Mouse (Mus musculus): ENCODE data around the gene Tab1. TPM values are rescaled to one million over a fixed set of nuclear protein-coding genes. Genes with fewer than 3 reads are reported as not detected.

Tab1 gene
- polyA plus RNA-seq, 1 experiment from 2014 or later: 26.9 TPM

GRCm38 (mm10) chr15:80160223-80160622, 27.3 kb downstream of the Tab1 start:
- H3K27me3 ChIP-seq (ENCODE audit: control insufficient read depth, insufficient read depth, low read length): no peaks in the 10 kb centered on the region
- H3K4me3 ChIP-seq (ENCODE audit: low read depth, low read length): no peak overlapping the region
- 83% methylated on average over 13 of the region's 13 CpGs for WGBS
- H3K9ac ChIP-seq (replicated peaks; ENCODE audit: low read length): peak overlapping the region; percentile 41
- peak overlapping the region; percentile 49 for H3K27ac ChIP-seq (replicated peaks; ENCODE audit: low read depth, low read length)
- no peak overlapping the region for H3K4me2 ChIP-seq (ENCODE audit: low read depth, low read length)
- no peaks in the 10 kb centered on the region for H3K9me3 ChIP-seq (replicated peaks; ENCODE audit: control insufficient read depth, low read length)
- peaks cover 15% of the 10 kb centered on the region for H3K36me3 ChIP-seq (replicated peaks; ENCODE audit: control insufficient read depth, insufficient read depth, low read depth, low read length)
- DNase-seq (ENCODE audit: low spot score) (no peak), ATAC-seq (replicated peaks; ENCODE audit: insufficient number of reproducible peaks, low FRiP score, low TSS enrichment, low read depth) (no peak)
- H3K4me1 ChIP-seq (ENCODE audit: control insufficient read depth, insufficient read depth, low read length): peaks cover 5% of the 10 kb centered on the region

- no peak for DNase-seq (ENCODE audit: low spot score)
- Histone ChIP-seq H3K9me3 (replicated peaks; ENCODE audit: control insufficient read depth, low read length) (no peaks in the 10 kb centered on the region), H3K9ac (replicated peaks; ENCODE audit: low read length) (no peak overlapping the region), H3K36me3 (replicated peaks; ENCODE audit: control insufficient read depth, insufficient read depth, low read depth, low read length) (peaks cover 15% of the 10 kb centered on the region), H3K4me3 (ENCODE audit: low read depth, low read length) (no peak overlapping the region), H3K4me2 (ENCODE audit: low read depth, low read length) (no peak overlapping the region), H3K27me3 (ENCODE audit: control insufficient read depth, insufficient read depth, low read length) (no peaks in the 10 kb centered on the region), H3K4me1 (ENCODE audit: control insufficient read depth, insufficient read depth, low read length) (peaks cover 5% of the 10 kb centered on the region), H3K27ac (replicated peaks; ENCODE audit: low read depth, low read length) (no peak overlapping the region)
- 89% methylated on average over 4 of the region's 4 CpGs for WGBS
- no peak for ATAC-seq (replicated peaks; ENCODE audit: insufficient number of reproducible peaks, low FRiP score, low TSS enrichment, low read depth)
Observed at GRCm38 (mm10) chr15:80160726-80161125, 27.8 kb downstream of the Tab1 start.

- H3K4me1 ChIP-seq (ENCODE audit: control insufficient read depth, insufficient read depth, low read length): peaks cover 5% of the 10 kb centered on the region
- ATAC-seq (replicated peaks; ENCODE audit: insufficient number of reproducible peaks, low FRiP score, low TSS enrichment, low read depth): no peak
- H3K9me3 ChIP-seq (replicated peaks; ENCODE audit: control insufficient read depth, low read length): no peaks in the 10 kb centered on the region
- DNase-seq (ENCODE audit: low spot score): no peak
- H3K4me2 ChIP-seq (ENCODE audit: low read depth, low read length): no peak overlapping the region
- no peak overlapping the region for H3K27ac ChIP-seq (replicated peaks; ENCODE audit: low read depth, low read length)
- no peaks in the 10 kb centered on the region for H3K27me3 ChIP-seq (ENCODE audit: control insufficient read depth, insufficient read depth, low read length)
- WGBS: 88% methylated on average over 3 of the region's 3 CpGs
- no peak overlapping the region for H3K9ac ChIP-seq (replicated peaks; ENCODE audit: low read length)
- H3K4me3 ChIP-seq (ENCODE audit: low read depth, low read length): no peak overlapping the region
- H3K36me3 ChIP-seq (replicated peaks; ENCODE audit: control insufficient read depth, insufficient read depth, low read depth, low read length): peaks cover 15% of the 10 kb centered on the region
Observed at GRCm38 (mm10) chr15:80161199-80161598, 28.3 kb downstream of the Tab1 start.

GRCm38 (mm10) chr15:80162401-80162964, 29.6 kb downstream of the Tab1 start:
- H3K36me3 ChIP-seq (replicated peaks; ENCODE audit: control insufficient read depth, insufficient read depth, low read depth, low read length): peaks cover 15% of the 10 kb centered on the region
- no peak overlapping the region for H3K27ac ChIP-seq (replicated peaks; ENCODE audit: low read depth, low read length)

GRCm38 (mm10) chr15:80163274-80163673, 30.3 kb downstream of the Tab1 start:
- peaks cover 9% of the 10 kb centered on the region for H3K36me3 ChIP-seq (replicated peaks; ENCODE audit: control insufficient read depth, insufficient read depth, low read depth, low read length)

More at GRCm38 (mm10) chr15:80162401-80162964, 29.6 kb downstream of the Tab1 start:
- no peak for ATAC-seq (replicated peaks; ENCODE audit: insufficient number of reproducible peaks, low FRiP score, low TSS enrichment, low read depth)
- H3K4me3 ChIP-seq (ENCODE audit: low read depth, low read length): no peak overlapping the region
- WGBS: 71% methylated on average over 4 of the region's 4 CpGs
- H3K4me1 ChIP-seq (ENCODE audit: control insufficient read depth, insufficient read depth, low read length): peaks cover 5% of the 10 kb centered on the region
- H3K4me2 ChIP-seq (ENCODE audit: low read depth, low read length): no peak overlapping the region
- DNase-seq (ENCODE audit: low spot score): no peak
- H3K9ac ChIP-seq (replicated peaks; ENCODE audit: low read length): no peak overlapping the region
- H3K9me3 ChIP-seq (replicated peaks; ENCODE audit: control insufficient read depth, low read length): no peaks in the 10 kb centered on the region
- no peaks in the 10 kb centered on the region for H3K27me3 ChIP-seq (ENCODE audit: control insufficient read depth, insufficient read depth, low read length)

GRCm38 (mm10) chr15:80163716-80164115, 30.8 kb downstream of the Tab1 start:
- Histone ChIP-seq H3K36me3 (replicated peaks; ENCODE audit: control insufficient read depth, insufficient read depth, low read depth, low read length) (peaks cover 9% of the 10 kb centered on the region), H3K4me2 (ENCODE audit: low read depth, low read length) (no peak overlapping the region), H3K9ac (replicated peaks; ENCODE audit: low read length) (no peak overlapping the region), H3K27ac (replicated peaks; ENCODE audit: low read depth, low read length) (no peak overlapping the region), H3K4me3 (ENCODE audit: low read depth, low read length) (no peak overlapping the region), H3K9me3 (replicated peaks; ENCODE audit: control insufficient read depth, low read length) (no peaks in the 10 kb centered on the region), H3K27me3 (ENCODE audit: control insufficient read depth, insufficient read depth, low read length) (no peaks in the 10 kb centered on the region), H3K4me1 (ENCODE audit: control insufficient read depth, insufficient read depth, low read length) (peaks cover 5% of the 10 kb centered on the region)
- no peak for ATAC-seq (replicated peaks; ENCODE audit: insufficient number of reproducible peaks, low FRiP score, low TSS enrichment, low read depth)
- 87% methylated on average over 4 of the region's 4 CpGs for WGBS
- DNase-seq (ENCODE audit: low spot score): no peak

More at GRCm38 (mm10) chr15:80163274-80163673, 30.3 kb downstream of the Tab1 start:
- WGBS: 88% methylated on average over 11 of the region's 11 CpGs
- ATAC-seq (replicated peaks; ENCODE audit: insufficient number of reproducible peaks, low FRiP score, low TSS enrichment, low read depth) (no peak), DNase-seq (ENCODE audit: low spot score) (no peak)
- no peak overlapping the region for H3K4me3 ChIP-seq (ENCODE audit: low read depth, low read length)
- H3K4me1 ChIP-seq (ENCODE audit: control insufficient read depth, insufficient read depth, low read length): peaks cover 5% of the 10 kb centered on the region
- no peak overlapping the region for H3K4me2 ChIP-seq (ENCODE audit: low read depth, low read length)
- no peaks in the 10 kb centered on the region for H3K27me3 ChIP-seq (ENCODE audit: control insufficient read depth, insufficient read depth, low read length)
- no peak overlapping the region for H3K9ac ChIP-seq (replicated peaks; ENCODE audit: low read length)
- H3K27ac ChIP-seq (replicated peaks; ENCODE audit: low read depth, low read length): no peak overlapping the region
- H3K9me3 ChIP-seq (replicated peaks; ENCODE audit: control insufficient read depth, low read length): no peaks in the 10 kb centered on the region

GRCm38 (mm10) chr15:80165396-80165795, 32.5 kb downstream of the Tab1 start:
- DNase-seq (ENCODE audit: low spot score) (no peak), ATAC-seq (replicated peaks; ENCODE audit: insufficient number of reproducible peaks, low FRiP score, low TSS enrichment, low read depth) (no peak)
- Histone ChIP-seq H3K9me3 (replicated peaks; ENCODE audit: control insufficient read depth, low read length) (no peaks in the 10 kb centered on the region), H3K4me1 (ENCODE audit: control insufficient read depth, insufficient read depth, low read length) (no peaks in the 10 kb centered on the region), H3K4me2 (ENCODE audit: low read depth, low read length) (no peak overlapping the region), H3K27me3 (ENCODE audit: control insufficient read depth, insufficient read depth, low read length) (no peaks in the 10 kb centered on the region), H3K27ac (replicated peaks; ENCODE audit: low read depth, low read length) (no peak overlapping the region), H3K4me3 (ENCODE audit: low read depth, low read length) (no peak overlapping the region), H3K36me3 (replicated peaks; ENCODE audit: control insufficient read depth, insufficient read depth, low read depth, low read length) (peaks cover 5% of the 10 kb centered on the region), H3K9ac (replicated peaks; ENCODE audit: low read length) (no peak overlapping the region)
- 54% methylated on average over 5 of the region's 5 CpGs for WGBS

GRCm38 (mm10) chr15:80169484-80169883, 36.6 kb downstream of the Tab1 start:
- Histone ChIP-seq H3K9me3 (replicated peaks; ENCODE audit: control insufficient read depth, low read length) (no peaks in the 10 kb centered on the region), H3K36me3 (replicated peaks; ENCODE audit: control insufficient read depth, insufficient read depth, low read depth, low read length) (no peaks in the 10 kb centered on the region), H3K9ac (replicated peaks; ENCODE audit: low read length) (no peak overlapping the region), H3K4me2 (ENCODE audit: low read depth, low read length) (no peak overlapping the region), H3K27ac (replicated peaks; ENCODE audit: low read depth, low read length) (no peak overlapping the region), H3K4me3 (ENCODE audit: low read depth, low read length) (no peak overlapping the region), H3K27me3 (ENCODE audit: control insufficient read depth, insufficient read depth, low read length) (no peaks in the 10 kb centered on the region), H3K4me1 (ENCODE audit: control insufficient read depth, insufficient read depth, low read length) (peaks cover 3% of the 10 kb centered on the region)
- no peak for ATAC-seq (replicated peaks; ENCODE audit: insufficient number of reproducible peaks, low FRiP score, low TSS enrichment, low read depth)
- no peak for DNase-seq (ENCODE audit: low spot score)
- WGBS: 86% methylated on average over 1 of the region's 1 CpGs
